Mouse (Mus musculus) thymus, postnatal 0 days (tissue): ENCODE measurements around the gene Ttf1. TPM values are rescaled to one million over a fixed set of nuclear protein-coding genes. Genes with fewer than 3 reads are reported as not detected.

Experiments
- DNase-seq: peaks from one replicate; pipeline ENCODE4 v3.0.0-alpha.2; 2015; ENCODE audit warnings: low spot score
- polyA plus RNA-seq: library from polyadenylated mRNA; unstranded; fragments of >200 nt; fragmentation: Nextera tagmentation; extraction: Ambion mirVana; gene quantifications from 2 replicates; pipeline ENCODE4 v1.2.1, GENCODE M21; 2015

Gene Ttf1
- polyA plus RNA-seq, result 10.4 and 11.4 TPM in 2 replicates

- DNase-seq, result peak; percentile 95
Observed at GRCm38 (mm10) chr2:29060135-29060597, at the start of gene Ttf1. TSS of gene Ttf1 (plus strand) at chr2:29060262.

- no peak for DNase-seq
Observed at GRCm38 (mm10) chr2:29012523-29012922, 47.5 kb upstream of the Ttf1 start.

- DNase-seq, result no peak
Observed at GRCm38 (mm10) chr2:29016599-29017587, 43.2 kb upstream of the Ttf1 start.

- no peak for DNase-seq
Observed at GRCm38 (mm10) chr2:29018680-29019079, 41.4 kb upstream of the Ttf1 start.

GRCm38 (mm10) chr2:29021025-29021424, 39.0 kb upstream of the Ttf1 start:
- DNase-seq, result no peak

- no peak for DNase-seq
Observed at GRCm38 (mm10) chr2:29023001-29023400, 37.1 kb upstream of the Ttf1 start.

- DNase-seq, result no peak
Observed at GRCm38 (mm10) chr2:29025284-29025683, 34.8 kb upstream of the Ttf1 start.

GRCm38 (mm10) chr2:29030048-29030734, 29.9 kb upstream of the Ttf1 start:
- DNase-seq, result no peak

- no peak for DNase-seq
Observed at GRCm38 (mm10) chr2:29031951-29032350, 28.1 kb upstream of the Ttf1 start.

- no peak for DNase-seq
Observed at GRCm38 (mm10) chr2:29034542-29035475, 25.3 kb upstream of the Ttf1 start.

GRCm38 (mm10) chr2:29035698-29036097, 24.4 kb upstream of the Ttf1 start:
- DNase-seq, result no peak

- DNase-seq, result no peak
Observed at GRCm38 (mm10) chr2:29039741-29040140, 20.3 kb upstream of the Ttf1 start.

GRCm38 (mm10) chr2:29040594-29041476, 19.2 kb upstream of the Ttf1 start:
- no peak for DNase-seq

GRCm38 (mm10) chr2:29041477-29041768, 18.6 kb upstream of the Ttf1 start:
- no peak for DNase-seq

- DNase-seq, result no peak
Observed at GRCm38 (mm10) chr2:29042124-29042523, 17.9 kb upstream of the Ttf1 start.

GRCm38 (mm10) chr2:29046151-29046550, 13.9 kb upstream of the Ttf1 start:
- no peak for DNase-seq

- no peak for DNase-seq
Observed at GRCm38 (mm10) chr2:29051932-29052331, 8.1 kb upstream of the Ttf1 start.

GRCm38 (mm10) chr2:29052943-29053454, 7.1 kb upstream of the Ttf1 start:
- peak; percentile 68 for DNase-seq

- peak; percentile 77 for DNase-seq
Observed at GRCm38 (mm10) chr2:29053802-29054544, 6.1 kb upstream of the Ttf1 start.
